Mouse (Mus musculus) limb, embryonic 12.5 days (tissue): ENCODE measurements around the gene Rgma. TPM values are rescaled to one million over a fixed set of nuclear protein-coding genes. Genes with fewer than 3 reads are reported as not detected.

Source experiments
- ATAC-seq: fragments of 200-750 bp; cut with Nextera tagmentation; 2 replicates; pipeline ENCODE4 v1.8.0; 2017; ENCODE audit warnings: low read depth, moderate TSS enrichment; ENCODE audit not compliant: insufficient number of reproducible peaks, insufficient read depth, low FRiP score, low TSS enrichment
- H3K27ac ChIP-seq: fragments of 300-500 bp; sonication (generic); 2 replicates; pipeline ENCODE4 v1.5.1; 2016; ENCODE audit warnings: mild to moderate bottlenecking, moderate library complexity
- H3K27me3 ChIP-seq: fragments of 300-500 bp; sonication (generic); 2 replicates; pipeline ENCODE4 v1.6.1; 2016; ENCODE audit warnings: mild to moderate bottlenecking, moderate library complexity
- H3K36me3 ChIP-seq: fragments of 300-500 bp; sonication (generic); 2 replicates; pipeline ENCODE4 v1.6.1; 2016; ENCODE audit warnings: mild to moderate bottlenecking, moderate library complexity
- H3K4me1 ChIP-seq: fragments of 300-500 bp; sonication (generic); replicated peaks from 2 replicates; pipeline ENCODE4 v1.6.1; 2016
- H3K4me2 ChIP-seq: fragments of 300-500 bp; sonication (generic); 2 replicates; pipeline ENCODE4 v1.6.1; 2016; ENCODE audit warnings: mild to moderate bottlenecking, moderate library complexity
- H3K4me3 ChIP-seq: fragments of 300-500 bp; sonication (generic); replicated peaks from 2 replicates; pipeline ENCODE4 v1.5.1; 2016; ENCODE audit warnings: mild to moderate bottlenecking
- H3K9ac ChIP-seq: fragments of 300-500 bp; sonication (generic); replicated peaks from 2 replicates; pipeline ENCODE4 v1.6.1; 2016; ENCODE audit warnings: mild to moderate bottlenecking, moderate library complexity
- H3K9me3 ChIP-seq: fragments of 300-500 bp; sonication (generic); 2 replicates; pipeline ENCODE4 v1.6.1; 2016; ENCODE audit warnings: mild to moderate bottlenecking, moderate library complexity
- WGBS: fragments of 180-500 bp; shearing (Covaris S2); methylation state at CpG from one replicate; pipeline ENCODE4 v1.1.7; 2016; 5-methylcytosine and 5-hydroxymethylcytosine counted together
- polyA plus RNA-seq: library from polyadenylated mRNA; unstranded; fragments of >200 nt; fragmentation: Nextera tagmentation; extraction: Ambion mirVana; gene quantifications from 2 replicates; pipeline ENCODE4 v1.2.1, GENCODE M21; 2016

The Rgma gene
- polyA plus RNA-seq, 1 experiment from 2014 or later: 26.7 TPM

DNA sequence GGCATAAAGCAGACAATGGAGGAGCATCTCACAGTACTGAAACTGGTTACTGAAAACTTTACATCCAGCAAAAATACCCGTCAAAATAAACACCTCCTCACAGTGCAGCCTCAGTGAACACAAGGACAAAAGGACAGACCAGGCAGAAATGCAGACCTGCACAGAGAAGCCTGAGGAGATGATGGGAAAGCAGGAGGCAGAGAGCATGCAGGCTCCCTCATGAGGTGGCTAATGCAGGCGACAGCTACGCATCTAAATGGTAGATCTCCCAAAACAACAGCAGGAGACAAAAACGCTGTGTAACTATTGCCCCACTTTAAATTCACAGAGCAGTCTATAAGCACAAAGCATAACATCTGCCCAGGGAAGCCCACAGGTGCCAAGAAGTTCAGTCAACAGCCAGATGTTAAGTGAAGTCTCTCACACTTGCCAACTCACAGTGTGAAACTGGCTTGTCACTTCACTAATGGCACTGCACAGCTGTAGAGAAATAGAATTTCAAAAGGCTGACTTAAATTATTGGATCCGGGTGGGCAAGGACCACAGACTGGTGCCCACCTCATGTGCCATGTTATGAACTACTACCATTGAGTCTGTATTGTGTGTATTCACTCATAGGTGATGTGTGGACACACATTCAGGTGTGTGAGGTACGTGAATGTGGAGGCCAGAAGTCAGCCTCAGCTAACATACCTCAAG is 58.5 kb downstream of the Rgma start:
- peaks cover 85% of the 10 kb centered on the region for H3K36me3 ChIP-seq
- no peaks in the 10 kb centered on the region for H3K9me3 ChIP-seq

DNA sequence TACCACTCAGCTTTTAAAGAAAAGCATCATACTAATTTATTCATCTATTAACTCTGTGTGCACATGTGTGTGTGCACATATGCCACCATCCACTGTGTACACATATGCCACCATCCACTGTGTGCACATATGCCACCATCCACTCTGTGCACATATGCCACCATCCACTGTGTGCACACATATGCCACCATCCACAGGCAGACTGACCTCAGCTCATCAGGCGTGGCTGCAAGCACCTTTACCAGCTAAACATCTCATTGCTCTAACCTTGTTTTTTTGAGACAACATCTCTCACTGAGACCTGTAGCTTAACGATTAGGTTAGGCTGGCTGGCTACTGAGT is 59.0 kb downstream of the Rgma start:
- WGBS: 83% methylated on average over 2 of the region's 2 CpGs
- H3K9ac ChIP-seq: no peak overlapping the region
- H3K27me3 ChIP-seq: no peaks in the 10 kb centered on the region
- peaks cover 85% of the 10 kb centered on the region for H3K36me3 ChIP-seq
- H3K4me3 ChIP-seq: no peak overlapping the region
- H3K27ac ChIP-seq: no peak overlapping the region
- no peaks in the 10 kb centered on the region for H3K4me1 ChIP-seq
- no peak for ATAC-seq
- no peaks in the 10 kb centered on the region for H3K9me3 ChIP-seq
- no peak overlapping the region for H3K4me2 ChIP-seq

More for the DNA sequence above, 58.5 kb downstream of the Rgma start:
- 78% methylated on average over 6 of the region's 6 CpGs for WGBS
- H3K4me1 ChIP-seq: no peaks in the 10 kb centered on the region
- no peak overlapping the region for H3K27ac ChIP-seq
- H3K27me3 ChIP-seq: no peaks in the 10 kb centered on the region
- no peak overlapping the region for H3K4me3 ChIP-seq
- H3K4me2 ChIP-seq: no peak overlapping the region
- no peak overlapping the region for H3K9ac ChIP-seq
- ATAC-seq: no peak

DNA sequence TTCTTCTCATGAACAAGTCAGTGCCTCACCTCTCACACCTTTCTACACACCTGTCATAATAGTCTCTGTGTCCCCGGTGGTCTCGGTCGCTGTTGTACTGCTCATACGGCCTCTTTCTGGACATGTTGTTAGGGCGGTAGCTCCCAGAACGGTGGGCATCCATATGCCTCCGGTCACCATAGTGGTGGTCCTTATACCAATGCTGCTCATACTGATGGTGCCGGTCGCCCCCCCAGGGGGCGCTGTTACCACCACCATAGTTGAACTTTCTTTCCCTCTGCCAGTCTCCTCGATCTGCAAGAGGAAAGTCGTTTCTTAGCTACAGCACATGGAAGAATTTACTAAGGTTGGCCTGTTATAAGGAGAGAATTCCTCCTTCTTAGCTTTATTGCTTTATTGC is 60.4 kb downstream of the Rgma start:
- Histone ChIP-seq H3K9me3 (no peaks in the 10 kb centered on the region), H3K4me2 (no peak overlapping the region), H3K4me3 (no peak overlapping the region), H3K9ac (no peak overlapping the region), H3K27ac (no peak overlapping the region), H3K4me1 (no peaks in the 10 kb centered on the region), H3K27me3 (no peaks in the 10 kb centered on the region), H3K36me3 (peaks cover 85% of the 10 kb centered on the region)
- WGBS: 68% methylated on average over 12 of the region's 12 CpGs
- ATAC-seq: no peak

DNA sequence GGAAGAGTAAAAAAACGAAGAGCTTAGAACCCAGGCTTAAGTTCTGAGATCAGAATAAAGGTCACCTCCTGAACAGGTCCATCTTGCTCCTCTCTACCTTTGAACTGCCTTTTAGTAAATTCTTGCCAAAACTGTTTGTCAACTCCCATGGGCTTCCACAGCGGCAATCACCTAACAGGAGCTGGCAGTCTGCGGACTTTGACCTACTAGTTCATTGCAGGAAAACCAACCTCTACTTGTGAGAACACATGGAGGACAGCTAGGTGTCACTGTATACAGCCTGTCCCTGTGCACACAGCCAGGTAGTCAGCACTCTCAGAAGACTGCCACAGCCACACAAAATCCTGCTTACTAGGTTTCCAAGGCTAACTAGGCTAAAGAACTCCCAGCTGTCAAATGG is 66.5 kb downstream of the Rgma start:
- WGBS: 93% methylated on average over 3 of the region's 3 CpGs
- Histone ChIP-seq H3K27ac (no peak overlapping the region), H3K36me3 (peaks cover 99% of the 10 kb centered on the region), H3K4me2 (no peak overlapping the region), H3K4me1 (no peaks in the 10 kb centered on the region), H3K9ac (no peak overlapping the region), H3K9me3 (no peaks in the 10 kb centered on the region), H3K4me3 (no peak overlapping the region), H3K27me3 (no peaks in the 10 kb centered on the region)
- no peak for ATAC-seq

DNA sequence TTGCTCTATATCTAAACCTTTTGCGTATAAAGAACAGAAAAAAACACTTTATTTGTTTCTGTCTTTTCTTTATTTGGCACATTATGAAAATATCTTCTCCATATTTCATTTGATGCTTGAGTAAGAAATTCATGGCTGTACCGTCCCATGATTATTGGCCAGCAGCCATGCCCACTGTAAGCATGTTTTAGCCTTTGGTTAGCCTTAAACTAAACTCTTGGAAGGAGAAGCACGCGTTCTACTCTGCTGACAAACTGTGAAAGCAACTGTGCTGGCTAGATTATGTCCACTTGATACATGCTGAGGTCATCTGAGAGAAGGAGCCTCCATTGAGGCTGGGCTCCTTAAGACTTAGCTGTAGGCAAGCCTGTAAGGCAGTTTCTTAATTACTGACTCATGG is 66.9 kb downstream of the Rgma start:
- Histone ChIP-seq H3K4me3 (no peak overlapping the region), H3K9me3 (no peaks in the 10 kb centered on the region), H3K36me3 (peaks cover 99% of the 10 kb centered on the region), H3K4me2 (no peak overlapping the region), H3K27ac (no peak overlapping the region), H3K4me1 (no peaks in the 10 kb centered on the region), H3K27me3 (no peaks in the 10 kb centered on the region), H3K9ac (no peak overlapping the region)
- ATAC-seq: no peak
- WGBS: 97% methylated on average over 4 of the region's 4 CpGs

DNA sequence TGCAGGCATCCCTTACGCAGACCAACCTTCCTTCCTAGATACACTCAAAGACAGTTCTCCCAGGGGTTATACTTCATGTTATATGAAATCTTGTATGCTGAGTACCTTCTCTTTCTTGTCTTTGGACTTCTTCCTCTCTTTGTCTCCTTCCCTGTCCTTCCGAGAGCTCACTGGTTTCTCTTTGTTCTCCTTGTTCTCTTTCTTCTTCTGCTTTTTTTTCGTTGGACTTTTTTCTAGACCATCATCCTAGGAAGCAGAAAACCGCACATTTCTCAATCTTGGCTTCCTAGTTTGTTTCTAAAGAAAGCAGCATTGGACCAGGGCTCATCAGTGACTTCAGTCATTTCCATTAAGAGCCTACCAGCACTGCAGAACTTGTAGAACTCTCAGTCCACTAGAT is 76.3 kb downstream of the Rgma start:
- WGBS: 96% methylated on average over 4 of the region's 4 CpGs
- no peak overlapping the region for H3K4me3 ChIP-seq

DNA sequence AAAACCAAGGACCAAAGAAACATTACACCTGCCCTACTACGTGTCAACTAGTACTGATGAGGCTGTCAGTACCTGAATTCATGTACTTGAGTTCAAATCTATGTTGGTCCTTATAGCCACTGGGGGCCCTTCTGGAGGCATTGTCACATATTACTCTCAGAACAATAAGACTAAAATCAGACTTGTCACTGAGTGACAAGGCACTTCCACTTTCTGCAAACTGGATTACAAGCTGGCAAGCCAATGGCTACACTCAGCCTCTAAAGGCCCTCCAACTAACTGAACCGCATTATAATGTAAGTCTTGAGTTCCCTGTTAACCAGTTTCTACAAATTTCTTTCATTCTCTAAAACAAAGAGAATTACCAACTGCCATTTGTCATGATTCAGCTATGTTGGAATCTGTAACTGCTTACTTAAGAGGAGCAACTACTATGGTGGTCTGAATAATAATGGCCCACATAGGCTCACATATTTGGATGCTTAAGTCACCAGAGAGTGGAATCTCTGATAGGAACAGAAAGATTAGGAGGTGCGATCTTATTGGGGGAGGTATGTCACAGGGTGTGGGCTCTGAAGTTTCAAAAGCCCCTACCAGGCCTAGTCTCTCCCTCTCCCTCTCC is 77.0 kb downstream of the Rgma start:
- H3K36me3 ChIP-seq: peaks cover 98% of the 10 kb centered on the region
- no peak overlapping the region for H3K4me3 ChIP-seq
- 95% methylated on average over 3 of the region's 3 CpGs for WGBS
- no peak overlapping the region for H3K4me2 ChIP-seq
- H3K4me1 ChIP-seq: no peaks in the 10 kb centered on the region
- no peak for ATAC-seq
- no peak overlapping the region for H3K27ac ChIP-seq
- no peak overlapping the region for H3K9ac ChIP-seq
- H3K27me3 ChIP-seq: no peaks in the 10 kb centered on the region
- H3K9me3 ChIP-seq: no peaks in the 10 kb centered on the region

More for the DNA sequence above, 76.3 kb downstream of the Rgma start:
- Histone ChIP-seq H3K27ac (no peak overlapping the region), H3K4me1 (no peaks in the 10 kb centered on the region), H3K9me3 (no peaks in the 10 kb centered on the region), H3K36me3 (peaks cover 98% of the 10 kb centered on the region), H3K9ac (no peak overlapping the region), H3K4me2 (no peak overlapping the region), H3K27me3 (no peaks in the 10 kb centered on the region)
- ATAC-seq: no peak

DNA sequence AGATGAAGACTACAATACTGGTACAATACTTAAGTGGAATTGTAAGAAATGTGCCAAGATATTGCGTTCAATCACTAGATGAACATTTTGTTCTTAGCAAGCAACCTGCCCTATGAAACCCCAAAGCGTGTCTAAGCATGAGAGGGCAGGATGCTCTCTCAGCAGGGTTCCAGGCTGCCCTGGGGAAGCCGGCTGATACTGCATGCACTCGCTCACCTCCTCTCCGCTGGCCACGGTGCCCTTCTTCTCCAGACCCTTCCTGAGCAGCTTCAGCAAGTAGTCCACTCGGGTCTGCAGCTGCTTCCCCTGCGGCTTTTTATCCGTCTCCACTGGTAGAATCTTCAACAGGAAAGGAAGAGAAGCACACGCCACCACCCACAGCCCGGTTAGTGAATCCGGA is 78.8 kb downstream of the Rgma start:
- H3K4me3 ChIP-seq: no peak overlapping the region
- H3K27ac ChIP-seq: no peak overlapping the region
- no peak overlapping the region for H3K9ac ChIP-seq
- no peaks in the 10 kb centered on the region for H3K27me3 ChIP-seq
- no peak overlapping the region for H3K4me2 ChIP-seq
- 91% methylated on average over 12 of the region's 12 CpGs for WGBS
- ATAC-seq: no peak
- H3K9me3 ChIP-seq: no peaks in the 10 kb centered on the region
- H3K36me3 ChIP-seq: peaks cover 98% of the 10 kb centered on the region
- H3K4me1 ChIP-seq: no peaks in the 10 kb centered on the region

DNA sequence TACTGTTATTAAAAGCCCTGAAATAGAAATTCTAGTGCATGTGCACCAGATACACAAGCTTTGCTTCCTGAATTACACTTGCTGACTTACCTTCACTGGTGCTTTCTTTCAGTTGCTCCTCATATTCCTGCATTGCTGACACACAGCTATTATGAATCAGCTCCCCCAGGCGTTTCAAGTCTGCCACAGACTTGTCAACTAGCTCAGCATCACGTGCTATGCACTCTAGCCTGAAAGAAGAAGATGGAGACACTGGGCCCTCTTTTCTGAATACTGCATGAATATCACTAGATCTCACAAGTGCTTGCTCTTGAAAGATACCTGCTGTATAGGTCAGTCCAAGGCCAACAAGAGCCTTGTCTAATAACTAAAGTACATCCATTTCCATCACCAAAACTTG is 88.2 kb downstream of the Rgma start:
- WGBS: 86% methylated on average over 2 of the region's 2 CpGs
- Histone ChIP-seq H3K4me2 (no peak overlapping the region), H3K9me3 (no peaks in the 10 kb centered on the region), H3K27ac (no peak overlapping the region), H3K4me3 (no peak overlapping the region), H3K9ac (no peak overlapping the region), H3K36me3 (peaks cover 93% of the 10 kb centered on the region), H3K27me3 (no peaks in the 10 kb centered on the region), H3K4me1 (no peaks in the 10 kb centered on the region)
- no peak for ATAC-seq

DNA sequence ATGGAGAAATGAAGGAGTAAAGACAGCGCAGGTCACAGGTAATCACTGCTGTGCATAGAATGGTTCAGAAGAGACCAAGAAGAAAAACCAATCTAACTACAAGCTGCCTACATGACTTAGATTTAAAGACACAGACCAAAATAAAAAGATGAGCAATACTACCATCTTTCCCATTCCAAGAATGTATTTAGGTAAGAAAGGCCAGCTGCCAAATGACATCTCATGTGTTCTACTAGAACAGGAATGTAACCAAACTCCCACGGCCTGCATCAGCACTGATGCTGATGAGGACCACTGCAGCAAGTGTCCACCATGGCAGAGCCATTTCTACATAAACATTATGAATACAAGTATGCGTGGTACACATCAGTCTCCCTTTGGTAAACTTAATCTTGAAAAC is 92.4 kb downstream of the Rgma start:
- Histone ChIP-seq H3K27me3 (no peaks in the 10 kb centered on the region), H3K36me3 (peaks cover 93% of the 10 kb centered on the region), H3K27ac (no peak overlapping the region), H3K9ac (no peak overlapping the region), H3K4me3 (no peak overlapping the region), H3K4me1 (no peaks in the 10 kb centered on the region), H3K4me2 (no peak overlapping the region), H3K9me3 (no peaks in the 10 kb centered on the region)
- no peak for ATAC-seq
- 95% methylated on average over 3 of the region's 3 CpGs for WGBS
